Mouse (Mus musculus) neural tube, embryonic 15.5 days (tissue): ENCODE results near the gene Ncoa1. TPM values are rescaled to one million over a fixed set of nuclear protein-coding genes. Genes with fewer than 3 reads are reported as not detected.

Source experiments
- ATAC-seq: fragments of 200-750 bp; cut with Nextera tagmentation; 2 replicates; pipeline ENCODE4 v1.8.0; 2017; ENCODE audit warnings: mild to moderate bottlenecking, moderate TSS enrichment, moderate library complexity; ENCODE audit not compliant: low FRiP score
- H3K27ac ChIP-seq: fragments of 300-500 bp; sonication (generic); replicated peaks from 2 replicates; pipeline ENCODE4 v1.5.1; 2015; ENCODE audit warnings: mild to moderate bottlenecking, inconsistent platforms
- H3K27me3 ChIP-seq: fragments of 300-500 bp; sonication (generic); replicated peaks from 2 replicates; pipeline ENCODE4 v1.6.1; 2015; ENCODE audit warnings: inconsistent platforms
- H3K36me3 ChIP-seq: fragments of 300-500 bp; sonication (generic); 2 replicates; pipeline ENCODE4 v1.6.1; 2015; ENCODE audit warnings: inconsistent platforms
- H3K4me1 ChIP-seq: fragments of 300-500 bp; sonication (generic); 2 replicates; pipeline ENCODE4 v1.6.1; 2015; ENCODE audit warnings: inconsistent platforms
- H3K4me2 ChIP-seq: fragments of 300-500 bp; sonication (generic); 2 replicates; pipeline ENCODE4 v1.6.1; 2015; ENCODE audit warnings: inconsistent platforms, mild to moderate bottlenecking, moderate library complexity
- H3K4me3 ChIP-seq: fragments of 300-500 bp; sonication (generic); replicated peaks from 2 replicates; pipeline ENCODE4 v1.5.1; 2015; ENCODE audit warnings: mild to moderate bottlenecking, inconsistent platforms
- H3K9ac ChIP-seq: fragments of 300-500 bp; sonication (generic); replicated peaks from 2 replicates; pipeline ENCODE4 v1.6.1; 2015; ENCODE audit warnings: mild to moderate bottlenecking, inconsistent platforms
- H3K9me3 ChIP-seq: fragments of 300-500 bp; sonication (generic); replicated peaks from 2 replicates; pipeline ENCODE4 v1.6.1; 2016; ENCODE audit warnings: inconsistent platforms
- WGBS: fragments of 180-500 bp; shearing (Covaris S2); methylation state at CpG from one replicate; pipeline ENCODE4 v1.1.7; 2015; ENCODE audit warnings: mixed read lengths; 5-methylcytosine and 5-hydroxymethylcytosine counted together
- polyA plus RNA-seq: library from polyadenylated mRNA; unstranded; fragments of >200 nt; fragmentation: Nextera tagmentation; extraction: Ambion mirVana; gene quantifications from 2 replicates; pipeline ENCODE4 v1.2.1, GENCODE M21; 2015

The Ncoa1 gene
- polyA plus RNA-seq, 1 experiment from 2014 or later = 15.8 TPM

DNA sequence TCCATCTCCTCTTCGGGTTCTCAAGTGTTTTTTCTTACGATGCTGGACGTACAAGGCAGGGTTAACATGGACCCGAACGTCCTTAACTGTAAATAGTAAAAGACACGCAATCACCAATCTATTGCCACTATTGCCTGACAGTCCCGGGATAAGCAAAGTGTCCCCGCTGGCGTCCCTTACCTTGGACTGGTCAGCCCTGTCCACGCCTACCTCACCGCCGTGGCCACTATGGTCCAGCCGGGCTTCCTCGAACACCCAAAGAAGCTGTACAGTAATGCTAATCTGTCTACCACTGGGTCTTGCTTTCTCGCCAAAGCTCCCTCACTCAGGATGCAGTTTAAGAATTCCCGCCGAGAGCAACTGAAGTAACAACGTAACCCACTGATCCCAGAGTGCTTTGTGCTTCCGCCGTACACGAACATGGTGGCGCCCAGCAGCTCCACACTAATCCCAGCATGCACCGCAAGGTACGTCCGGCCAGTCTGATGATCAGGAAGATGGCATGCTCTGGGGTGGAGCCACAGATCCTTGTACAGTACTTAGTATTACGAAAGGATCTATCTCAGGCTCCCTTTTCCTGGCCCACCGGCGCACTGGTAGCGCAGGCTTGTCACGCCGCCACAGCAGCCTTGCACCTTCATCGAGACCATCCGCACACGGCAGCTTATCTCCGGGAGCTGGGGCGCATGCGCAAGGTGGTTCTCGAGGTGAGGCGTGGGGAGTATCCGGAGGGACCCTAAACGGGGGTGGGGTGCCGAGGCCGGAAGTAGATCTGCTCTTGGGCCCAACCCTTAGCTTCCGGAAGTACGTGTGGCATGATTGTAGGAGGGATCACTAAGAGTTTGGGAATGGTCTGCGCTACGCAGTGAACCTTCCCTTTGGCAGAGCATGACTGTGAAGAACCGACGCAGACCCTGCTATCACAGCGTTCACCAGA lies 243.1 kb downstream of the Ncoa1 start, which contains the start of the genes Ptrhd1 and Cenpo:
Ptrhd1 (plus strand) TSS at position 456 of the 937 bp plus-strand sequence.
Cenpo (minus strand) TSS at position 723 of the 937 bp plus-strand sequence.
- peaks cover 7% of the 10 kb centered on the region for H3K36me3 ChIP-seq
- H3K9me3 ChIP-seq = no peaks in the 10 kb centered on the region
- H3K9ac ChIP-seq = peak within 1 kb of the TSS; percentile 82
- H3K4me3 ChIP-seq = peak within 1 kb of the TSS; percentile 76
- no peaks in the 10 kb centered on the region for H3K27me3 ChIP-seq
- peak within 1 kb of the TSS; percentile 86 for H3K4me2 ChIP-seq
- WGBS = under 1% methylated on average over 50 of the region's 50 CpGs
- H3K4me1 ChIP-seq = peaks cover 19% of the 10 kb centered on the region
- H3K27ac ChIP-seq = peak within 1 kb of the TSS; percentile 100
- peak; percentile 99 for ATAC-seq

DNA sequence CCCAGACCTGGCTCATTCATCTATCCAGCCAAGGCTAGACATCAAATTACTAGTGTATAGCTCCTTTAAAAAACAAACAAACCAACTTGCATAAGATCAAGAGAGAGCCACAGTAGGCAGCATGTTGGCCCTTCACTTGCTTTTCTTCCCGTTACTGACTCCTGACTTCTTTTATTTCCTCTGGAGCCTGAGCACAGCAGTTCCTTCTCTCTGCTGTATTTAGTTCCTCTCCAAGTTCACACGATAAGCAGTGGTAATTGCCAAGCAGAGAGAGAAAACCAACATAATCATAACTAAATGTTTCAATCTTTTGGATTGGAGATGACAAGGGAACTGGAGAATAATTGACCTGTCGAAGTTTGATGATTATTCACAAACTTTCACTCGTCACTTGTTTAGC lies 244.2 kb downstream of the Ncoa1 start:
- no peak overlapping the region for H3K27ac ChIP-seq
- H3K27me3 ChIP-seq = no peaks in the 10 kb centered on the region
- 60% methylated on average over 4 of the region's 4 CpGs for WGBS
- H3K36me3 ChIP-seq = peaks cover 7% of the 10 kb centered on the region
- no peaks in the 10 kb centered on the region for H3K9me3 ChIP-seq
- no peak overlapping the region for H3K4me3 ChIP-seq
- no peak for ATAC-seq
- peaks cover 19% of the 10 kb centered on the region for H3K4me1 ChIP-seq
- H3K9ac ChIP-seq = no peak overlapping the region; the same call in 1 of the 2 replicates
- H3K4me2 ChIP-seq = peak overlapping the region; percentile 86

DNA sequence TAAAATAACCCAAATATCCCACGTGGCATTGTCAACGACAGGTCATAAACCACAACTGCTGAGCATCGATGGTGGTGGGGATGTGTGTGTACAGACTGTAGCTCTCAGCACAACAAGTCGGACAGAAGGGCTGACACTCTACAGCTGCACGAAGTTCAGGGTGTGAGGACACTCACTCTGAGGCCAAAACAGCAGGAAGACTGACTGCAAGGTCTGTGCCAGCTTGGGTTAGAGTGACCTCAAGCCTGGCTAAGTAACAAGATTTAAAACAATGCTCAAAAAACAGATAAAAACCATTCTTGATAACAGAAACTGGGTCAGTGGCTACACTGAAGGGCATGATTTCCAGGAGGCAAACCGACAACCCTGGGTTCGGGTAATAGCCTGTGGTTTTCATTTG lies 246.8 kb downstream of the Ncoa1 start:
- H3K4me1 ChIP-seq = peaks cover 19% of the 10 kb centered on the region
- no peaks in the 10 kb centered on the region for H3K27me3 ChIP-seq
- H3K4me2 ChIP-seq = no peak overlapping the region
- WGBS = 93% methylated on average over 7 of the region's 7 CpGs
- no peak for ATAC-seq
- no peak overlapping the region for H3K4me3 ChIP-seq
- H3K9ac ChIP-seq = no peak overlapping the region
- no peaks in the 10 kb centered on the region for H3K9me3 ChIP-seq
- peaks cover 15% of the 10 kb centered on the region for H3K36me3 ChIP-seq
- H3K27ac ChIP-seq = no peak overlapping the region

DNA sequence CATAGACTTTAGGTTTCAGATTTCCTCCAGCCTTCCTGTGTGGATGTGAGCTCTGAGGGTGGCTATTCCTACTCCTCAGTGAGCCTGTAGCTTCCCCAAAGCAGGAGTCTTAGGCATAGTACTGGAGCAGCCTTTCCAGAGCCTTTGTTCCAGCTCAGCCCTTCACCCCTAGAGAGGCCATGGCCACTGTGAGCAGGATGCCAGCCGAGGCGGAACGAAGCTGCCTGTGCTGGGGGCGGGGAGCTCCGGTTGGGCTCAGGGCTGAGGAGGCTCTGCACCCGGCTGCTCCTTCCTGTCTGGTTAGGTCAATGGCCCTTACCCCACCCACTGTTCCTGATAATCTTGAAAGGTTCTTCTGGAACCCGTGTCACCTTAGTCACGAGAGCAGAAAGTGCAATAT lies 264.1 kb downstream of the Ncoa1 start:
- 86% methylated on average over 8 of the region's 8 CpGs for WGBS
- no peak overlapping the region for H3K9ac ChIP-seq
- no peaks in the 10 kb centered on the region for H3K4me1 ChIP-seq
- peaks cover 74% of the 10 kb centered on the region for H3K36me3 ChIP-seq
- no peaks in the 10 kb centered on the region for H3K9me3 ChIP-seq
- H3K27ac ChIP-seq = no peak overlapping the region
- H3K4me2 ChIP-seq = no peak overlapping the region
- H3K4me3 ChIP-seq = no peak overlapping the region
- no peaks in the 10 kb centered on the region for H3K27me3 ChIP-seq
- ATAC-seq = no peak

DNA sequence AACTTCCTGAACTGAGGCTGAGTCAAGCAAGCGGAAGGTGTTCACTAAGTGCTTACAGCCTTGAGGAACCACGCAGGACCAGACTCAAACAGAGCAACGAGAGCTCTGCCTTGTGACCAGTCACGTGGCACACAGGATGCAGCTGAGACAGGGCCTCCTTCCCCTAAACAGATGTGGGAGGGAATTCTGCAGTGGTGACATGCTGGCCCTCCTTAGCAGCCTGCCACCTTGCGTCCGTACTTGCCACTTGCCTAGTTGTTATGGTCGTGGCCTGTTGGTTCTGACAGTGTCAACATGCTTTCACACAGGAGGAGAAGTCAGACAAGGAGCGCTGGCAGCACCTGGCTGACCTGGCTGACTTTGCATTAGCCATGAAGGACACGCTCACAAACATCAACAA lies 265.8 kb downstream of the Ncoa1 start:
- H3K4me1 ChIP-seq = no peaks in the 10 kb centered on the region
- no peak for ATAC-seq
- no peak overlapping the region for H3K27ac ChIP-seq
- no peaks in the 10 kb centered on the region for H3K27me3 ChIP-seq
- H3K36me3 ChIP-seq = peaks cover 82% of the 10 kb centered on the region
- no peak overlapping the region for H3K4me2 ChIP-seq
- 92% methylated on average over 9 of the region's 9 CpGs for WGBS
- H3K9ac ChIP-seq = no peak overlapping the region
- no peaks in the 10 kb centered on the region for H3K9me3 ChIP-seq
- H3K4me3 ChIP-seq = no peak overlapping the region

DNA sequence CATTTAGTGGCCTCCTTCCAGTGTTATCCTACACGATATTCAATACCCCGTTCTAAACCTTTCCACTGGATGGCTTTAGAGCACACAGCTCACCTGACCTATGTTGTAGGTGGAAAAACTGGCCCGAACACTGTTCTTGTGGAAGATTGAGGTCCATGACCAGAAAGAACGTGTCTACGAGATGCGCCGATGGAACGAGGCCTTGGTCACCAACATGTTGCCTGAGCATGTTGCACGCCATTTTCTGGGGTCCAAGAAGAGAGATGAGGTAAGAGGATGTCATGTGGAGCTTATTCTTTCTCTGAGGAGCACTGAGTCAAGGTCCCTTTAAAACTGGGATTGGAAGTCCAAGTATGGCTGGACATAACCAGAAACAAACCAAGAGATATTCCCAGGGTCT lies 267.8 kb downstream of the Ncoa1 start:
- Histone ChIP-seq H3K4me3 (no peak overlapping the region), H3K4me1 (no peaks in the 10 kb centered on the region), H3K27me3 (no peaks in the 10 kb centered on the region), H3K27ac (no peak overlapping the region), H3K36me3 (peaks cover 79% of the 10 kb centered on the region), H3K4me2 (no peak overlapping the region), H3K9ac (no peak overlapping the region), H3K9me3 (no peaks in the 10 kb centered on the region)
- WGBS = 97% methylated on average over 9 of the region's 9 CpGs
- no peak for ATAC-seq

DNA sequence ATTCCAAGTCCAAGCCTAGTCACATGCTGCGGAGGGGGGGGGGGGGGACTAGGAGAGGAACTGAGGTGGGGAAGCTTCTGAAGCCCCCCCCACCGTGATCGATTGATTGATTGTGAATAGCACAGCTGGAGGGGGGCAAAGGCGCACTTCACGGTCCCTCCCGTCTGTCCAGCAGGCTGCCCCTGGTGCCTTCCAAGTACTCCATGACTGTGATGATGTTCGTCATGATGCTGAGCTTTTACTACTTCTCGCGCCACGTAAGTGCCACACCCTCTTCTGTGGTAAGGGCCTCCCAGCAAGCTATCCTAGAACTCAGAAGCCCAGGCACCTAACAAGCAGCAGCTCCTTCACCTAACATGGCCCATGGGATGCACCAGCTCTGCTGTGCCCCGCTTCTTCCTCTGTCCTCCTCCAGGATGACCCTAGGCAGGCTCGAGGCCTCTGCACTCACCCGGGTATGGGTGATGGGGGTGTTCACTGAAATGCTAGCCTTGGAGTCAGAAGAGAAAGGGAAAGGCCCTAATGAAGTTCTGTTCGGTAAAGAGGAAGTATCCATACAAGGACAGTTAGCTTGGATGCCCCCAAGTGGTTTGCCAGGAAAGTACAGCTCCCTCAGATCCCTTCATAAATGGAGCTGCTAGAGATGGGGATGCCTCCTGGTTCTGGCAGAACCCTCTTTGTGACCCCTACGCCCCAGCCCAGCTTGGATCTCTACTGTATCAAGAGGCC lies 268.4 kb downstream of the Ncoa1 start:
- Histone ChIP-seq H3K27ac (no peak overlapping the region), H3K4me2 (no peak overlapping the region), H3K9me3 (no peaks in the 10 kb centered on the region), H3K4me3 (no peak overlapping the region), H3K27me3 (no peaks in the 10 kb centered on the region), H3K4me1 (no peaks in the 10 kb centered on the region), H3K36me3 (peaks cover 77% of the 10 kb centered on the region), H3K9ac (no peak overlapping the region)
- WGBS = 77% methylated on average over 15 of the region's 15 CpGs
- ATAC-seq = no peak; the same call in 1 of the 2 replicates

DNA sequence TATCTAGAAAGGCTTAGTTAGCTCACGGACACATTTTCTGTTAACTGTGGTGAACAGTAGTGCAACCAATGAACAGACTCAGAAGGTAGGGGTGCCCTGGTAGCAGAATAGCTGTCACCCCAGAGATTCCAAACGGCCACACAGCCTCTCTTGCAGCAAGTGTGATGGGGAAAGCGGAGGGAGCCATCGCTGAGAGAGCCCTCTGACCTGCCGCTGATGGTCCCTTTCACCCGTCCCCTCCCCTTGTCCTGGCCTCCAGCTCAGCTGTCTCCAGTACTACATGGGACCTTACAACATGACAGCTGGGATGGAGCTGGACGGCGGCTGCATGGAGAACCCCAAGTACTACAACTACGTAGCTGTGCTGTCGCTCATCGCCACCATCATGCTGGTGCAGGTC lies 270.9 kb downstream of the Ncoa1 start:
- no peak for ATAC-seq
- Histone ChIP-seq H3K27ac (no peak overlapping the region), H3K27me3 (no peaks in the 10 kb centered on the region), H3K4me1 (no peaks in the 10 kb centered on the region), H3K9me3 (no peaks in the 10 kb centered on the region), H3K4me3 (no peak overlapping the region), H3K9ac (no peak overlapping the region), H3K4me2 (no peak overlapping the region), H3K36me3 (peaks cover 69% of the 10 kb centered on the region)
- WGBS = 95% methylated on average over 11 of the region's 11 CpGs

DNA sequence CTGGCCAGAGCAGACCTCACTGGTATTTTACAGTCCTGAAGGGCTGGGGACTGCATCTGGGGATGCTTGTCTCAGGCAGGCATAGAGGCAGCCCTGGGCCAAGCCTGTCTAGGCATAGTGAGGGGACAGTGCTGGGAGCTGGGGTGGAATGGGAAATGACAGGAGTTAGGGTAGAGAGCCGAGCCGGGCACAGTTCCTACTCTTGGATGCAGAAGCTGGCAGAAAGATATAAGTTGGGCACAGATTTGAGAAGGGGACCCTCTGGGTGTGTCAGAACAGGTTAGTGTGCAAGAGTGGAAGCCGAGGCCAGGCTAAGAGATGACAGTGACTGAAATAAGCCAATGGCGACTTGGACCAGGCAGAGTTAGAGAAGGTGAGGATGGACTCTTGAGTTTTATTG lies 274.8 kb downstream of the Ncoa1 start:
- Histone ChIP-seq H3K9ac (no peak overlapping the region), H3K9me3 (no peaks in the 10 kb centered on the region), H3K27ac (no peak overlapping the region), H3K4me1 (no peaks in the 10 kb centered on the region), H3K36me3 (peaks cover 61% of the 10 kb centered on the region), H3K4me3 (no peak overlapping the region), H3K27me3 (no peaks in the 10 kb centered on the region), H3K4me2 (no peak overlapping the region)
- 96% methylated on average over 4 of the region's 4 CpGs for WGBS
- no peak for ATAC-seq

DNA sequence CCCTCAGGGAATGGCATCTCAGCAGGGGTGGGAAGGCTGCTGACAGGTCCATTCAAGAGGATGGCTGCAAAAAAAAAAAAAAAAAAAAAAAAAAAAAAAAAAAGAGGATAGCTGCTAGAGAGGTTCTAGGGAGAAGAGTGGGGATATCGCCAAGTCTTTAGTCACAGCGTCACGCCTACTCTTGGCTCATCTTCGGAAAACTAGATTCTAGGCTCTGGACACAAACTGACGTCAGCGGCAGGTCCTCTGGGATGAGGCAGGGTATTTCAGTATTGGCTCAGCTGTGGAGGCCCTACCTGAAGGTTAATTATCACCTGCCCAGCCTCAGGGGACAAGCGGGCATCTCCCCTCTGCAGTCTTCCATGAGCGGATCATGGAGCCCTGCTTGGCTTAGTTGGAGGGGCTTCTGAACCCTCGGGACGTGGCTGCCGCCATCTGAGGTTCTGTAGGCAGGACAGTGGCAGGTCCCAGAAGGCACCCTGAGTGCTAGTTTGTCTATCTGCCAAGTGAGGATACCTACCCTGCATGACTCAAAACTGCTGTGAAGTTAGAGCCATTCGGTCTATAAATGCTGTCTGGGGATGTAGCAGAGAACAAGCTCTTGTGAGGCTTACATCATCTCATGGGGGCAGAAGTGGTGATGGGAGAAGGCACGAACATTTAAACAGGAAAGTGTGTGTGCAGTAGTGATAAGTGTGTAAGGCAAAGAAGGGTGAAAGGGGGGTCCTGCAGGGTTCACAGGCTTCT lies 275.4 kb downstream of the Ncoa1 start:
- H3K27me3 ChIP-seq = no peaks in the 10 kb centered on the region
- no peak overlapping the region for H3K4me2 ChIP-seq
- no peaks in the 10 kb centered on the region for H3K4me1 ChIP-seq
- peaks cover 56% of the 10 kb centered on the region for H3K36me3 ChIP-seq
- ATAC-seq = no peak
- 90% methylated on average over 13 of the region's 13 CpGs for WGBS
- H3K4me3 ChIP-seq = no peak overlapping the region
- no peaks in the 10 kb centered on the region for H3K9me3 ChIP-seq
- no peak overlapping the region for H3K27ac ChIP-seq
- H3K9ac ChIP-seq = no peak overlapping the region

DNA sequence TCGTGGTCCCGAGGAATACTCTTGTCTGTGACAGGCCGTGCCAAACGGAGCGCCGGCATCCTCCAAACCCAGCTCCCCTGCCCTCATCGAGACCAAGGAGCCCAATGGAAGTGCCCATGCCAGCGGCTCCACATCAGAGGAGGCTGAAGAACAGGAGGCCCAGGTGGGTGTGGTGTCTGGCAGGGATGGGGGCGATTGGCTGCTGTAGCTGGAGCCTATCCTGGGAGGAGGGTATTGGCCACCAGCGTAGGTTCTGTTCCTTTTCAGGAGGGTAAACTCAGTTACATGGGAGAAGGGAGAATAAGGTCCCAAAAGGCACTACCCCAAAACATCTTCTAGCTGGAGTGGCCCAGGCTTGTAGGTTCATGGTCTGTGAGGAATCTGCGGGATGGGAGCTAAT lies 277.7 kb downstream of the Ncoa1 start:
- H3K9me3 ChIP-seq = no peaks in the 10 kb centered on the region
- WGBS = 95% methylated on average over 11 of the region's 11 CpGs
- peaks cover 37% of the 10 kb centered on the region for H3K36me3 ChIP-seq

More for the DNA sequence above, 277.7 kb downstream of the Ncoa1 start:
- H3K27ac ChIP-seq = no peak overlapping the region
- no peaks in the 10 kb centered on the region for H3K27me3 ChIP-seq
- ATAC-seq = no peak
- H3K4me1 ChIP-seq = no peaks in the 10 kb centered on the region
- H3K4me3 ChIP-seq = no peak overlapping the region
- no peak overlapping the region for H3K9ac ChIP-seq
- no peak overlapping the region for H3K4me2 ChIP-seq
